Mouse (Mus musculus) embryonic facial prominence, embryonic 13.5 days (tissue): ENCODE data around the gene Myh2. TPM values are rescaled to one million over a fixed set of nuclear protein-coding genes. Genes with fewer than 3 reads are reported as not detected.

Experiments
- ATAC-seq: fragments of 200-750 bp; cut with Nextera tagmentation; 2 replicates; pipeline ENCODE4 v1.8.0; 2017; ENCODE audit warnings: low read depth; ENCODE audit not compliant: insufficient number of reproducible peaks, insufficient read depth, low FRiP score, low TSS enrichment
- H3K27ac ChIP-seq: fragments of 300-500 bp; sonication (generic); 2 replicates; pipeline ENCODE4 v1.5.1; 2015; ENCODE audit warnings: moderate library complexity, mild to moderate bottlenecking, inconsistent platforms
- H3K27me3 ChIP-seq: fragments of 300-500 bp; sonication (generic); 2 replicates; pipeline ENCODE4 v1.6.1; 2015; ENCODE audit warnings: mild to moderate bottlenecking, inconsistent platforms
- H3K36me3 ChIP-seq: fragments of 300-500 bp; sonication (generic); 2 replicates; pipeline ENCODE4 v1.6.1; 2015; ENCODE audit warnings: mild to moderate bottlenecking, inconsistent platforms
- H3K4me1 ChIP-seq: fragments of 300-500 bp; sonication (generic); 2 replicates; pipeline ENCODE4 v1.6.1; 2015; ENCODE audit warnings: inconsistent platforms
- H3K4me2 ChIP-seq: fragments of 300-500 bp; sonication (generic); 2 replicates; pipeline ENCODE4 v1.6.1; 2015; ENCODE audit warnings: moderate library complexity, mild to moderate bottlenecking, inconsistent platforms
- H3K4me3 ChIP-seq: fragments of 300-500 bp; sonication (generic); 2 replicates; pipeline ENCODE4 v1.5.1; 2015; ENCODE audit warnings: mild to moderate bottlenecking, inconsistent platforms
- H3K9ac ChIP-seq: fragments of 300-500 bp; sonication (generic); 2 replicates; pipeline ENCODE4 v1.6.1; 2015; ENCODE audit warnings: mild to moderate bottlenecking, inconsistent platforms
- H3K9me3 ChIP-seq: fragments of 300-500 bp; sonication (generic); 2 replicates; pipeline ENCODE4 v1.6.1; 2016; ENCODE audit warnings: inconsistent platforms
- WGBS: fragments of 180-500 bp; shearing (Covaris S2); methylation state at CpG from one replicate; pipeline ENCODE4 v1.1.7; 2015; ENCODE audit warnings: mixed read lengths; 5-methylcytosine and 5-hydroxymethylcytosine counted together
- polyA plus RNA-seq: library from polyadenylated mRNA; unstranded; fragments of >200 nt; fragmentation: Nextera tagmentation; extraction: Ambion mirVana; gene quantifications from 2 replicates; pipeline ENCODE4 v1.2.1, GENCODE M21; 2015

Myh2 gene
- polyA plus RNA-seq, 1 experiment from 2014 or later, result 0.07 TPM

DNA sequence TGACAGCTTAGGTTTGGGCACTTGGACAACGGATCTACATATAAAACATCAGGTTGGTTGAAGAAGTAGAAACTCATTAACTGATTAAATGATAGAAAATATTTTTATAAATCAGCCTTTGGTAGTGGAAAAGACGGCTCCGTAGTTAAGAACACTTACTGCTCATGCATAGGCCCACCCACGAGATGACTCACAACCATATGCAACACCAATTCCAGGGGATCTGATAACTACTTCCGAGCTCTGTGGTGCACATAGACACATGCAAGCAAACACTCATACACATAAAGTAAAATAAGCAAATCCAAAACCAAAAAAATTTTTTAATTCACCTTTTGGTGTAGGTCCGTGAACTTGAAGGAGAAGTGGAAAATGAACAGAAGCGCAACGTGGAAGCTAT, 51.0 kb downstream of the Myh2 start:
- Histone ChIP-seq H3K9me3 (no peaks in the 10 kb centered on the region), H3K27ac (no peak overlapping the region), H3K4me3 (no peak overlapping the region), H3K9ac (no peak overlapping the region), H3K4me1 (no peaks in the 10 kb centered on the region), H3K36me3 (no peaks in the 10 kb centered on the region), H3K27me3 (no peaks in the 10 kb centered on the region), H3K4me2 (no peak overlapping the region)
- no peak for ATAC-seq
- 90% methylated on average over 8 of the region's 8 CpGs for WGBS

DNA sequence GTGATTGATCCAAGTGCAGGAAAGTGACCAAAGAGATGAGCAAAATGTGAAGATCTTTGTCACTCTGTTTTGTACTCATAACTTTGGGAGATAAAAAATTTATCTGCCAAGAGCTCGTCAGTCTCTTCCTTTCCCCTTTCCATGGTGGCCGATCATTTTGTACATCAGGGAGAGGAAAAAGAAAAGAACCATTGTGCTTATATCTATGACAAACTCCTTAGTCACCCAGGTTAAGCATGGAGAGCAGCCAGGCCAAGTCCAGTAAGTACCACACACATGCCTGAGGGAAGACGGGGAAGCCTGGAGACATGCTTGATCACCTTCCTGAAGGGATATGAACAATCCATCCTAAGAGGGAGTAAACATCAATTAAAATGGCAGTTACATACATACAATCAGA, 53.6 kb downstream of the Myh2 start:
- H3K27ac ChIP-seq, result no peak overlapping the region
- WGBS, result 87% methylated on average over 2 of the region's 3 CpGs
- no peak overlapping the region for H3K4me3 ChIP-seq
- no peak for ATAC-seq
- H3K9me3 ChIP-seq, result no peaks in the 10 kb centered on the region
- no peaks in the 10 kb centered on the region for H3K27me3 ChIP-seq
- no peaks in the 10 kb centered on the region for H3K36me3 ChIP-seq
- no peak overlapping the region for H3K4me2 ChIP-seq
- no peak overlapping the region for H3K9ac ChIP-seq
- H3K4me1 ChIP-seq, result no peaks in the 10 kb centered on the region

DNA sequence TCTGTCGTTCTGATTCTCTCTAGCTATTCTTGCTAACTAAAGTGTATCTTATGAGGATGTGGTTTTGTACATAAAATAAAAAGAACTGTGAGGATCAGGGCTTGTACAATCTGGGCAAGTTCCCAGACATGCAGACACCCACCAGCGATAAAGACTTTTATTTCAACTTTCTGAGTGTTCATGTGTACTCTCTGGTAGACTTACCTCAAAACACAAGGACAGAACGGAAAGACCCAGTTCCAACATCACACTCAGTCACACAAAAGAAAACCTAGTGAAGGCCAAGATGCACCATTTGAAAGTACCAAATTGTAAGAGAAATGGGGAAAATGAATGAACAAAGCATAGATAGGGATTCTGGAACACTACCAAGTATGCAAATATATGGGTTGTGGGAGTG, 57.9 kb downstream of the Myh2 start:
- H3K4me1 ChIP-seq, result no peaks in the 10 kb centered on the region
- H3K36me3 ChIP-seq, result no peaks in the 10 kb centered on the region
- no peak overlapping the region for H3K4me2 ChIP-seq
- WGBS, result 91% methylated on average over 3 of the region's 3 CpGs
- no peak for ATAC-seq
- H3K27me3 ChIP-seq, result no peaks in the 10 kb centered on the region
- no peaks in the 10 kb centered on the region; the same call in 1 of the 2 replicates for H3K9me3 ChIP-seq
- no peak overlapping the region for H3K27ac ChIP-seq
- H3K9ac ChIP-seq, result no peak overlapping the region
- H3K4me3 ChIP-seq, result no peak overlapping the region

DNA sequence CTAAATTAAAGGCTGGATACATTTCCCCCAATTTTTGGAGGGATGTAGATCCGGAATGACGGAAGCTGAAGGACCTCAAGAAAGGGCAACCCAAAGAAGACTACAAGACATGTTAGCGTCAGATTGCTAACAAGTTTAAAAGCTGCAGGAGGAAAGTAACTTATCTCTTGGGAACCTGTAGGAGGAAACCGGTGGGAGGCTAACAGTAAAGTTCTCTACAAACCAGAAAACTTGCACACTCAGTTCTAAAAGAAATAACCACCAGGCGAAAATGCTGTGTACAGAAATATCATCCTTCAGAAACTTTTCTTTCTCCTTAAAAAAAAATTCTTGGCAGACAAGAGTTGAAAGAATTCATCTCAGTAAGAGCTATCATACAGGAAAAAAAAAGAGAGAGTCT, 58.3 kb downstream of the Myh2 start:
- Histone ChIP-seq H3K9me3 (no peaks in the 10 kb centered on the region; the same call in 1 of the 2 replicates), H3K27me3 (no peaks in the 10 kb centered on the region), H3K9ac (no peak overlapping the region), H3K27ac (no peak overlapping the region), H3K4me3 (no peak overlapping the region), H3K4me2 (no peak overlapping the region), H3K4me1 (no peaks in the 10 kb centered on the region), H3K36me3 (no peaks in the 10 kb centered on the region)
- 86% methylated on average over 5 of the region's 5 CpGs for WGBS
- ATAC-seq, result no peak

DNA sequence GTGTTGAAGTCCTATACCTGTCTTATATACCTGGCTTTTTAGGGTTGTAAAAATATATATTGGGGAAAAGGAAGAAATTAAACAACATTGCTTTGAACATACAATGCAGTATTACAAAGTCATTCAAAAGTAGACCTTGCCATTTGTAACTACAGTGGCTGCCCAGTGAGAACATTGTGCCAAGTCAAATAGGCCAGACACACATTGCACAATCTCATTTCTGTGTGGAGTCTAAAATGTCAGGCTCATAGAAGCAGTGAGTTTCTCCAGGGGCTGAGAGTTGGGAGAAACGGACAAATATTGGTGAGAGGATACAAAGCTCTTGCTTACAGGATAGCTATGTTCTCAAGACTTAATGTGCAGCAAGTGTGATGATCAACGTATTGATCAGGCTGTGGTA, 59.1 kb downstream of the Myh2 start:
- Histone ChIP-seq H3K36me3 (no peaks in the 10 kb centered on the region), H3K4me3 (no peak overlapping the region), H3K9me3 (no peaks in the 10 kb centered on the region; the same call in 1 of the 2 replicates), H3K27ac (no peak overlapping the region), H3K27me3 (no peaks in the 10 kb centered on the region), H3K4me2 (no peak overlapping the region), H3K4me1 (no peaks in the 10 kb centered on the region), H3K9ac (no peak overlapping the region)
- ATAC-seq, result no peak
- WGBS, result 78% methylated on average over 2 of the region's 2 CpGs

DNA sequence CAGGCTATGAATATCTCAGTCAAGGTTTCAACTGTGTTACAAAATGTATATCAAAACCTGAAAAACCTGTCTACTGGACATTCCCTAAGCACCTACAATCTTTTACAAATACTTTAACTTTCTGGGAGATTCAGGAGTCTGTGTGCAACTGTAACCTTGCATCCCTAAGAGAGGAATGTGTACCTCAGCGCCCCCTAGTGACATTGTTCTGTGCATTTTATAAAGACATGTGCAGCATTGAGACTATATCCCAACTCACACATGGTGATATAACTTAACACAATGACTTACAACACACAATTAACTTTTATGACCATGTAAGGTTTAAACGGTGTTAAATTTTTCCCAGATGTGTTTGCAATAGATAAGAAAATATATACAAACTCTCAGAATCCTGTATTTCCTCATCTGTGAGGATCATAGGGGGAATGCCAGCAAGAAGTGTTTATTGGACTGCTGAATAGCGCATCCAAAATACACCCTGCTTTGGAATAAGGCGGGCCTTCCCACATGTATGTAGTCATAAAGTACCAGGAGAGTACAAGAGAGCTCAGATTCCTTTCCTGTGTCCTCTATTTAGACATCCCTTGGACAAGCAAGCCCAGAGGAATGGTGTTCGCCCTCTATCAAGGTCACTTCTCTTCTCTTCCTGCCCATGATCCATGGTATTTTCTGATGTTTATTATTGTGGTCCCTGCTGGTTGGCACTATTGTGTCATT, 65.0 kb downstream of the Myh2 start:
- H3K27me3 ChIP-seq, result no peaks in the 10 kb centered on the region
- H3K4me2 ChIP-seq, result no peak overlapping the region
- no peak for ATAC-seq
- H3K9ac ChIP-seq, result no peak overlapping the region
- H3K27ac ChIP-seq, result no peak overlapping the region
- no peak overlapping the region for H3K4me3 ChIP-seq
- no peaks in the 10 kb centered on the region for H3K36me3 ChIP-seq
- no peaks in the 10 kb centered on the region for H3K4me1 ChIP-seq
- WGBS, result 65% methylated on average over 5 of the region's 5 CpGs
- H3K9me3 ChIP-seq, result no peaks in the 10 kb centered on the region; the same call in 1 of the 2 replicates

DNA sequence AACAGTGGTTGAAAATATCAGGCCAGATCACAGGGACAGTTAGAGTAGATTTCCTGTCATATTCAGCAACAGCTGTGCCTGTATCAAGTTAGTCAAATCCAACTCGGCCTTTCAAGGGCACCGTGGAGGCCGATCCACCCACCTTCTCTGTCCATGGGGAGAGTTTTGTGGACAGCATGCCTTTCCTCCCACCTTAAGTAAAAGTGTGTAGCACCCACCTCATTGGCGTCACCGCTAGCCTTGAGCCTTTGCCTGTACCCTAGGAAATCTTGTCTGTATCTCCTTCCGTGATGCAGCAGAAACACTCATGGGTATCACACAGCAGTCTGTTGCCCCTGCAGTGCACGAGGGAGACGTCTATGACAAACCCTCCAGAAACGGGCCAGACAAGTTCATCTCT, 66.0 kb downstream of the Myh2 start:
- no peaks in the 10 kb centered on the region for H3K36me3 ChIP-seq
- H3K27ac ChIP-seq, result no peak overlapping the region
- 86% methylated on average over 9 of the region's 9 CpGs for WGBS
- H3K9me3 ChIP-seq, result no peaks in the 10 kb centered on the region; the same call in 1 of the 2 replicates
- H3K4me3 ChIP-seq, result no peak overlapping the region
- H3K4me2 ChIP-seq, result no peak overlapping the region
- H3K27me3 ChIP-seq, result no peaks in the 10 kb centered on the region
- no peak overlapping the region for H3K9ac ChIP-seq
- H3K4me1 ChIP-seq, result no peaks in the 10 kb centered on the region
- ATAC-seq, result no peak

DNA sequence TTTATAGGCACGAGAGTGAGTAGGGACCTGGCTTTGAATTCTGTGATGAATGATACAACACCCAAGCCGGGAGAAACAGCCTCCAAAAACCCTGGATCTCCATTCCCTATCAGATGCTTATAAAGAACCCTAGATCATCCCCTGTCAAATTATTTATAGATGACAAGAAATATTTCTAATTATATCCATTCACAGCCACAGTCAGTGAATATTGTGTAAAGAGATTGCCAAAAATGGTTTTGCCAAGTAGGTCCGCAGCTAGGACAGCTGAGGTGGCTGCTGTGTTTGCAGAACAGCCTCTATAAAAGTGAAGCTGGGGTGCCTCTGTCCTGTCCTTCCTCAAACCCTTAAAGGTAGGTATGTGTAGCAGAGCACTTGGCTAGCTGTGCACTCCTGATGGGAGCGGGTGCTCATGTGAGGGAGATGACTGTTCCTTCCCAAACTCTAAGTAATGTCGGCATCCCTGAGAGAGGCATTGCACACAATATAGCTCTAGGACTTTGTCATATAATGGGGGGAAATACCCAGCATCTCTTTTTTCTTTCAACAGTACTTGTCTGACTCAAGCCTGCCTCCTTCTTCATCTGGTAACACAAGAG, 66.8 kb downstream of the Myh2 start, which contains the start of gene Myh4:
Gene Myh4, plus strand, starts transcription at position 549 of the 599 bp plus-strand sequence.
- no peak within 1 kb of the TSS for H3K4me2 ChIP-seq
- 87% methylated on average over 5 of the region's 5 CpGs for WGBS

DNA sequence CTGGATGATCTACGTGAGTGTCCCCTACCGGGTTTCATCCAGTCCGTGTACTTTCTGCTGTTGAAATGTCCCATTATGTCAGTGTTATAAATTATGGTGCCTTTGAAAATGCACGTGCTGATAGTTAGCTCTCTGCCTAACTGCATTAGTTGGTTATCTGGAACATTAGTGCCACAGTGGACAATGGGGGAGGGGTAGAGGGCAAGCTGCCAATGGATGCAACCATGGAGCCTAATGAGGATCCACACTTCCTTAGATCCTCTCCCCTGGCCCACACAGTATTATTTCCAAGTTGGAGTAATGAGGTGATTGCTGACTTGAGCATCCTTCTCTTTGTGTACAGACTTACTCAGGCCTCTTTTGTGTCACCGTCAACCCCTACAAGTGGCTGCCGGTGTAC, 70.2 kb downstream of the Myh2 start:
- Histone ChIP-seq H3K27ac (no peak overlapping the region), H3K4me1 (no peaks in the 10 kb centered on the region), H3K4me2 (no peak overlapping the region), H3K4me3 (no peak overlapping the region), H3K36me3 (no peaks in the 10 kb centered on the region), H3K9ac (no peak overlapping the region), H3K27me3 (no peaks in the 10 kb centered on the region), H3K9me3 (no peaks in the 10 kb centered on the region)
- ATAC-seq, result no peak
- 97% methylated on average over 6 of the region's 6 CpGs for WGBS

More for the DNA sequence above, 66.8 kb downstream of the Myh2 start, which contains the start of gene Myh4:
- Histone ChIP-seq H3K27me3 (no peaks in the 10 kb centered on the region), H3K9me3 (no peaks in the 10 kb centered on the region; the same call in 1 of the 2 replicates), H3K4me3 (no peak within 1 kb of the TSS), H3K27ac (no peak within 1 kb of the TSS), H3K4me1 (no peaks in the 10 kb centered on the region), H3K36me3 (no peaks in the 10 kb centered on the region), H3K9ac (no peak within 1 kb of the TSS)
- no peak for ATAC-seq

Other genes with a start within 250 kb of the Myh2 start
- not detected in 2 replicates for gene Tmem238l, start 214.4 kb upstream of the Myh2 start, polyA plus RNA-seq
- gene Tmem220, start 145.9 kb upstream of the Myh2 start, polyA plus RNA-seq, result 1.3 and 1.4 TPM in 2 replicates
- gene Adprm, start 118.4 kb upstream of the Myh2 start, polyA plus RNA-seq, result 37.1 and 43.5 TPM in 2 replicates
- 16.0 and 19.8 TPM in 2 replicates for gene Sco1, start 118.4 kb upstream of the Myh2 start, polyA plus RNA-seq
- 9.2 and 10.5 TPM in 2 replicates for gene Myh3, start 92.7 kb upstream of the Myh2 start, polyA plus RNA-seq
- gene Myh1, start 29.0 kb downstream of the Myh2 start, polyA plus RNA-seq, result 0.06 and 0.17 TPM in 2 replicates
- gene Myh4, start 67.0 kb downstream of the Myh2 start, polyA plus RNA-seq, result 0.04 and 0.06 TPM in 2 replicates
- 2.2 and 2.8 TPM in 2 replicates for gene Myh8, start 106.1 kb downstream of the Myh2 start, polyA plus RNA-seq
- 0.04 and 0.15 TPM in 2 replicates for gene Myh13, start 150.6 kb downstream of the Myh2 start, polyA plus RNA-seq